ENCODE assay signal across 8 mouse cellular contexts in genomic region chr7:125707186-125707585, GRCm38 (mm10). TPM values are rescaled to one million over a fixed set of nuclear protein-coding genes. Genes with fewer than 3 reads are reported as not detected.
DNase-seq lines count a peak whose midpoint lies in the region; ATAC-seq and TF ChIP-seq lines count a peak whose summit lies in the region.

No protein-coding gene starts in this region.

- no peak for TF ChIP-seq EP300 in lung, postnatal 0 days (IDR thresholded peaks at IDR 0.05)

- H3K4me3 ChIP-seq in embryonic facial prominence, embryonic 13.5 days, result peak overlapping the region; percentile 92
- peak overlapping the region; percentile 71 for H3K4me3 ChIP-seq in heart, embryonic 15.5 days
- peak overlapping the region; percentile 83 for H3K4me3 ChIP-seq in lung, postnatal 0 days (ENCODE audit: low read depth, low read length)

- DNase-seq in adrenal gland, adult 18-20 months (ENCODE audit: low spot score in 2 of 2), result peak; percentile 67 to 71
- DNase-seq in adrenal gland, adult (ENCODE audit: inconsistent age in 2 of 2, low spot score in 1 of 2), result no peak
- DNase-seq in ES-CJ7 (ENCODE audit: low read depth, low spot score), result peak; percentile 50
- DNase-seq in kidney, postnatal 36 days, result peak; percentile 72 to 87
- DNase-seq in lung, postnatal 0 days (ENCODE audit: low spot score), result peak; percentile 74
- peak; percentile 71 for DNase-seq in ovary, postnatal 36 days (ENCODE audit: low spot score)

- H3K27ac ChIP-seq in embryonic facial prominence, embryonic 13.5 days, result peak overlapping the region; percentile 92
- peak overlapping the region; percentile 92 for H3K27ac ChIP-seq in heart, embryonic 15.5 days
- H3K27ac ChIP-seq in lung, postnatal 0 days (ENCODE audit: low read length), result peak overlapping the region; percentile 94

- peak overlapping the region; percentile 97 for H3K9ac ChIP-seq in embryonic facial prominence, embryonic 13.5 days
- peak overlapping the region; percentile 76 for H3K9ac ChIP-seq in heart, embryonic 15.5 days
- peak overlapping the region; percentile 69 for H3K9ac ChIP-seq in lung, postnatal 0 days (replicated peaks; ENCODE audit: low read depth)

- H3K27me3 ChIP-seq in embryonic facial prominence, embryonic 13.5 days, result no peaks in the 10 kb centered on the region
- no peaks in the 10 kb centered on the region for H3K27me3 ChIP-seq in heart, embryonic 15.5 days
- H3K27me3 ChIP-seq in lung, postnatal 0 days (replicated peaks; ENCODE audit: insufficient read depth, low read length), result no peaks in the 10 kb centered on the region

- H3K4me1 ChIP-seq in embryonic facial prominence, embryonic 13.5 days, result peaks cover 37% of the 10 kb centered on the region
- H3K4me1 ChIP-seq in heart, embryonic 15.5 days (replicated peaks), result peaks cover 35% of the 10 kb centered on the region
- H3K4me1 ChIP-seq in lung, postnatal 0 days (ENCODE audit: insufficient read depth, low read depth, low read length), result peaks cover 19% of the 10 kb centered on the region

- H3K36me3 ChIP-seq in embryonic facial prominence, embryonic 13.5 days, result peaks cover 24% of the 10 kb centered on the region
- H3K36me3 ChIP-seq in heart, embryonic 15.5 days, result peaks cover 21% of the 10 kb centered on the region
- H3K36me3 ChIP-seq in lung, postnatal 0 days (ENCODE audit: insufficient read depth, low read length), result peaks cover 12% of the 10 kb centered on the region; the same call in 1 of the 2 replicates

- H3K4me2 ChIP-seq in embryonic facial prominence, embryonic 13.5 days, result peak overlapping the region; percentile 81
- H3K4me2 ChIP-seq in heart, embryonic 15.5 days, result peak overlapping the region; percentile 66
- H3K4me2 ChIP-seq in lung, postnatal 0 days (replicated peaks; ENCODE audit: low read depth, low read length), result peak overlapping the region; percentile 87

- TF ChIP-seq CTCF in lung, postnatal 0 days (IDR thresholded peaks at IDR 0.05), result peak; percentile 45

- WGBS in embryonic facial prominence, embryonic 13.5 days, result under 1% methylated on average over 24 of the region's 24 CpGs
- under 1% methylated on average over 24 of the region's 24 CpGs for WGBS in heart, embryonic 15.5 days
- WGBS in lung, postnatal 0 days, result under 1% methylated on average over 24 of the region's 24 CpGs

- peak; percentile 85 for ATAC-seq in embryonic facial prominence, embryonic 13.5 days (ENCODE audit: insufficient number of reproducible peaks, insufficient read depth, low FRiP score, low TSS enrichment, low read depth)
- peak; percentile 80 for ATAC-seq in heart, embryonic 15.5 days (replicated peaks; ENCODE audit: insufficient number of reproducible peaks, insufficient read depth, low FRiP score, low read depth)
- peak; percentile 76 for ATAC-seq in lung, postnatal 0 days

- no peaks in the 10 kb centered on the region for H3K9me3 ChIP-seq in embryonic facial prominence, embryonic 13.5 days
- H3K9me3 ChIP-seq in heart, embryonic 15.5 days (replicated peaks), result no peaks in the 10 kb centered on the region
- no peaks in the 10 kb centered on the region for H3K9me3 ChIP-seq in lung, postnatal 0 days (ENCODE audit: low read length)

RNA-seq across cellular contexts. Expression of gene Gtf3c1, which starts 0.4 kb away (rescaled TPM):
- total RNA-seq in adrenal gland, adult 18-20 months (2021), result 10 to 100 TPM; 51.1 to 67.4 TPM
- 32.4 and 34.4 TPM in 2 replicates for polyA plus RNA-seq in embryonic facial prominence, embryonic 13.5 days (2015; fragmentation: Nextera tagmentation; extraction: Ambion mirVana)
- polyA plus RNA-seq in heart, embryonic 15.5 days (2015; fragmentation: Nextera tagmentation; extraction: Ambion mirVana), result 23.9 and 30.2 TPM in 2 replicates
- 13.6 and 16.5 TPM in 2 replicates for polyA plus RNA-seq in lung, postnatal 0 days (2015; fragmentation: Nextera tagmentation; extraction: Ambion mirVana)

RNA-seq across cellular contexts. Expression of gene D430042O09Rik, which starts 0.5 kb away (rescaled TPM):
- total RNA-seq in adrenal gland, adult 18-20 months (2021), result 10 to 100 TPM; 18.1 to 25.4 TPM
- 9.8 and 9.9 TPM in 2 replicates for polyA plus RNA-seq in embryonic facial prominence, embryonic 13.5 days (2015; fragmentation: Nextera tagmentation; extraction: Ambion mirVana)
- 6.2 and 8.0 TPM in 2 replicates for polyA plus RNA-seq in heart, embryonic 15.5 days (2015; fragmentation: Nextera tagmentation; extraction: Ambion mirVana)
- 5.3 and 5.8 TPM in 2 replicates for polyA plus RNA-seq in lung, postnatal 0 days (2015; fragmentation: Nextera tagmentation; extraction: Ambion mirVana)

Comparison
In these comparisons a context has a peak if more than half of its experiments do, and no peak if none do; other contexts are left out.
1. DNase-seq: peak in adrenal gland, adult 18-20 months (2 of 2), ES-CJ7 (single experiment), kidney, postnatal 36 days (2 of 2), lung, postnatal 0 days (single experiment) and ovary, postnatal 36 days (single experiment); none in adrenal gland, adult (0 of 2).
2. Peak in every context shown above with its lines, with median percentiles within 50 percentile points of each other: ATAC-seq, H3K27ac ChIP-seq, H3K4me2 ChIP-seq, H3K4me3 ChIP-seq and H3K9ac ChIP-seq.